Mouse (Mus musculus) ovary, postnatal 36 days (tissue): ENCODE results near the gene Gjc1.

Experiments used
- DNase-seq: peaks from one replicate; pipeline ENCODE4 v3.0.0; 2022; ENCODE audit warnings: low spot score, mixed read lengths

The Gjc1 gene

DNA sequence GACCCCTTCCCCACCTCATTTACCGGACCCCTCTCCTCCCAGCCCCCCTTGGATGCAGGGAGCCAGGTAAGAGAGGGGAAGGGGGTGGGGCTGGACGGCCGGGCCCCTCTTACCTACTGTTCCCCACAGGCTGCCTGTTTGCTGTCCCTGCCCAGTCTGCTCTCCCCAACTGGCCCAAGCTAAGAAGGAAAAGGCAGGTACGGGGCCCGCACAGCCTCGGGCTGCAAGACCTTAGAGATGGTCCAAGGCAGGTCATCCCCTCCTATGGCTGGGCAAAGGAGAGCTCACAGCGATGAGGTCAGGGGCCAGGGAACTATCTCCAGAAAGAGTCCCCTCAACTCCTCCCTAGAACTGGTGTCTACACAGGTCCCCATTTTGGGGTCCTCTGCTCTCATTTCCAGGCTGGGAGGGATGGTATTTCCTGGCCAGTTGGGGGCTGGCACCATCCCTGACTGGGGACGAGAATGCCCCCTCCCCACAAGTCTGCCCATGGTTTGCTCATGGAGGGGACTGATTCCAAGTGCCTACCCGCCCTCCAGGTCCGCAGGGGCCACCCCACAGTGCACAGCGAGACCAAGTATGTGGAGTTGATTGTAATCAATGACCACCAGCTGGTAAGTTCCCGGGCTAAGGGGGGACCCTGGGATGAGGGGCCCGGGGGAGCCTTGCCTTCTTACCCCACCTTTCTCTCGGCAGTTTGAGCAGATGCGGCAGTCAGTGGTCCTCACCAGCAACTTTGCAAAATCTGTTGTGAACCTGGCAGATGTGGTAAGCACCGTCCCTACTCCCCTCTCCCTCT, 47.4 kb downstream of the Gjc1 start:
- no peak for DNase-seq

DNA sequence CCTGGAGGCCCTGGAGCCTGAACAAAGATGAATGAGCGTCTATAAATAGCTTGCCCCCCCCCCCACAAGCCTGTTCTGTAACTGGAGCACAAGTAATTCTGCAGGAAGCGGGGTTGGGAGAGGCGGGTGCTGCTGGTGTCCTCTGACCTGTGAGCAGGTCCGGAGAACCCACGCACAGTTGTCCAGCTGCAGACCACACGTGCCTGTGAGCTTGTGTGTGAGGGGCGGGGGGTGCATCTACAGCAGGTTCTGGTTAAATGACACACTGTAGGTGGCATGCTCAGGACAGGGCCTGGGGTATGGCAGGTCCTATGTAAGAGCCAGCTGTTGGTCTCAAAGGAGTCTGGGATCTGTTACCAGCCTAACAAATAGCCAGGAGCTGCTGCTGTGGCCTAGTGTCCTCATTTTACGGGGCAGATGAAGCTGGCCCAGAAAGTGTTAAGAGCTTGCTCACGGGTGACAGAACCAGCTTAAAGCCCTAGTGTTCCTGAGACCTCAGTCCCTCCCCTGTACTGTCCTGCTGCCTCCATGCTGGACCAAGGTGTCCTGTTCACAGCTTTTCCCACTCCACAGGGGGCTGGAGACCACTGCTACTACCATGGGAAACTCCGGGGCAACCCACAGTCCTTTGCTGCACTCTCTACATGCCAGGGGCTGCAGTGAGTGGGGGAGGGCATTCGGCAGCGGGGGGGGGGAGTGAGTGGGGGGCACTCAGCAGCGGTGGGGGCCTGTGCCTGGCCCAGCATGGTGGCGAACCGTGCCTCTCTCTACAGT, 48.7 kb downstream of the Gjc1 start:
- no peak for DNase-seq

DNA sequence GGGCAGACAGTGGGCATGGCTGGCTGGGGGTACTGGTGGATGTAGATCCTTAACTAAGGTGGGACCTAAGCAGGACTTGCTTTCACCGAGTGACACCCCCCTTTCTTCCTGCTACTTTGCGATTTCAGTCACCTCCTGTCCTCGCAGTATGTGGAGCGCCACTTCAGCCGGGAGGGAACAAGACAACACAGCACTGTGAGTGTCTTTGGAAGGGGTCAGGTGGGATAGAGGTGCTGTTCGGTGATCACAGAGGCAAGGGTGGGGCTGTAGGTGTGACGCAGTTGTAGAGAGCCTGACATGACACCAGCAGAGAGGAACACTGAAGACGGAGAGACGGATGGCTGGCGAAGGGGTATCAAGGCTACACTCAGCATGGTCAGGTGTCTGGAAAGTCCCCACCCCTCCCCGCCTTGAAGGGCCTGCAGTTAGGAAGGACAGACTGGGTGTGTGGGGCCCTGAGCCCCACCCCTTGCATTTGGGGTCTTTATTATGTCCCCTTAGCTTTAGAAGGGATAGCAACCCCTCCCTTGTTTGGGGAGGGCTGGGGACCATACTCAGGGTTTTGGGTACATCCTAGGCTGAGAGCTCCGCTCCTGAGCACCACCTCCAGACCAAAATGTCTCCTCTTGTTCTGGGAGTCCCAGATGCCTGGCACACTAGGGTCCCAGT, 49.4 kb downstream of the Gjc1 start:
- DNase-seq = no peak

- no peak for DNase-seq
These were observed 50.4 kb downstream of the Gjc1 start for GRCm38 (mm10) chr11:102769141-102769540.

DNA sequence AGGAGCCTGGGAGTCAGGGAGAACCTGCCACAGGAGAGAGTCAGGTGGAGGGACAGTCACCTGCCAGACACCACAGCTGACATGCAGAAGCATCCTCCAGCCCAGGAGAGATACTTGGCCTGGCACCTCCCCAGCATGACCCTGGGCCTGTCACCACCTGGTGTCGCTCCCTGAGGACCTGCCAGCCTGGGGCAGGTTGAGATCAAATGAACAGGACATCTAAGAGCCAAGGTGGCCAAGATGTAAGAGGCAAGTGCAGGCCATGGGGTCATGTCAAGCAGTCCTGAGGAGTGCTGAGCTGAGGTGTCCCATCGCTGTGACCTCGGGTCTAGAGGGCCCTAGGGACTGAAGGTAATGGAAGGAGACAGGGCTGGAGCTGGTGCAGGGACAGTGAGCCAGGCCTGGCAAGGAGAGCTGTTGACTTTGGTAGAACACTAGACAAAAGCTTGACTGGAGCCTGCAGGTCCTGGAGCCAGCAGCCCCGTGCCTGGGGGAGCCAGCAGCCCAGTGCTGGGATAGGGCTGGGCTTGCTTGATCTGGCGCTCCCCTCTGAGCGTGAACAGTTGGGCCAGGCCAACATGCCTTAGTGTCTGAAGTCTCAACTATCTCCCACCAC, 52.3 kb downstream of the Gjc1 start:
- no peak for DNase-seq

DNA sequence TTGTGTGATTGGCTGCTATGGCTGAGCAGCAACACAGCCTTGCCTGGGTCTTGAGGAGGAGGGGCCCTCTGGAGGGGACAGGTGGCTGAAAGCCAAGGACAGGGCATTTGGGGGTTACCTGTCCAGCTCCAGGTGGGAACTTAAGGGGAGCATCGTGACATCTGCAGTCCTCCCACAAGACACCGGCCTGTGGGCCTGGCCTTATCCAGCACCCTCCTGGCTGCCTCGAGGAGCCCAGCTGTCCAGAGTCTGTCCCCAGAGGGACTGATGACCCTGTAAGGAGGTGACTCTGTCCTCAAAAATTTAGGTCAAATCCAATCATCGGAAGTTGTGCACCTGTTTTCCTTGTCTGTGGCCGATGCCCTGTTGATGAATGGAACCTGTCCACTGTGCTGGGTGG, 54.1 kb downstream of the Gjc1 start:
- no peak for DNase-seq

DNA sequence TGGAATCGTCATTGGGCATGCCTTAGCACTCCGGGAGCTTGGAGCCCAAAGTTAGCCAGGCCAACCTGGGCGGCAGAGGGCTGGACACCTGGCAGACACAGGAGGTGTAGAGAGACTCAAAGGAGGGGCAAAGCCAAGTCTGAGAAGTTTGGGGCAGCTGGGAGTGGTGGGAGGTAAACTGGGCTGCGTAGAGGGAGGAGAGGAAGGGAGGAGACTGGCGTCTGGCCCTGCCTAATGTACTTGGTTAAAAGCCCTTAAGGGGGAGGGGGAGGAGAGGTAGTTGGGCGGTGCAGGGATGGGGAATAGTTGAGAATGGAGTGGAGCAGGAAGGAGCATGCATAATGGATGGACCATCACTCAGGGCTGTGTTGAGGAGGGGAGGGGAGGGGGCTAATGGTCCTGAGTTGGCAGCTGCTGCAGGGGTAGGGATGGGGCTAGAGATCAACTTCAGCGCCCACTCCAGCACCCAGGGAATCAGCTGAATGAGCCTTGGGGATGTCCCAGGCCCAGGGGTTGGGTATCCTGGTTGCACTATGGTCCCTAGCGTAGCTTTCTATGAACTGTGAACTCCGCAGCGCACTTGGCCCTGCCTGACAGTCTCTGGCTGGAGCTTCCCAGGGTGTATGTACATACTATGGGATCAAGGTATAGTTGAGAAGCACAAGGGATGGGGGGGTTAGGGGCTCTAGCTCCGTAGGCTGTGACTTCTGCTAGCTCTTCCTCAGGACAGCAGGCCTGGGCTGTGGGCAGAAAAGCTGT, 56.3 kb downstream of the Gjc1 start:
- DNase-seq = no peak

GRCm38 (mm10) chr11:102762248-102762647, 57.3 kb downstream of the Gjc1 start:
- no peak for DNase-seq

- no peak for DNase-seq
These were observed 57.9 kb downstream of the Gjc1 start, which contains the start of gene Adam11 for GRCm38 (mm10) chr11:102761309-102762210. Gene Adam11 (plus strand): TSS chr11:102761439.

DNA sequence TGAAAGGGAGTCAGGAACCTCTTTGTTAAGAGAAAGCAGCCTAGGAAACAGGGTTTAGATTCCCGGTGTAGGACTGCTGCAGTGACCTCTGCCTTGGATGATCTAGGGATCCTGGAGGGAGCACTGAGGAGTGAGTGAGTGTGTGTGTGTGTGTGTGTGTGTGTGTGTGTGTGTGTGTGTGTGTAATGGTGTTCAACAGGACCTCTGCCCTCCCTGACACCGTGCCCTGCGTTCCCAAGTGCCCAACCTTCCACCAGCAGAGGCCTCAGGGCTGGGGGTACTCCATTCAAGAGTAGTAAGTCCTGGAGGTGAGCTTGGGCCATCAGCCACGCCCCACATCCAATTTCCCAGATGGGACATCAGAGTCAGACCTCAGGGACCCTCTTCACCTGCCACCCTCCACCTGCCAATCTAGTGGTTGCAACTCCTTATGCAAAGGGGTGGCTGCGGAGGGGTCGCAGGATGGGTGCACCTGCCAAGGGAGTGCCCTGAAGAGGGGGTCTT, 58.6 kb downstream of the Gjc1 start:
- no peak for DNase-seq

- no peak for DNase-seq
These were observed 60.5 kb downstream of the Gjc1 start for GRCm38 (mm10) chr11:102758977-102759376.

DNA sequence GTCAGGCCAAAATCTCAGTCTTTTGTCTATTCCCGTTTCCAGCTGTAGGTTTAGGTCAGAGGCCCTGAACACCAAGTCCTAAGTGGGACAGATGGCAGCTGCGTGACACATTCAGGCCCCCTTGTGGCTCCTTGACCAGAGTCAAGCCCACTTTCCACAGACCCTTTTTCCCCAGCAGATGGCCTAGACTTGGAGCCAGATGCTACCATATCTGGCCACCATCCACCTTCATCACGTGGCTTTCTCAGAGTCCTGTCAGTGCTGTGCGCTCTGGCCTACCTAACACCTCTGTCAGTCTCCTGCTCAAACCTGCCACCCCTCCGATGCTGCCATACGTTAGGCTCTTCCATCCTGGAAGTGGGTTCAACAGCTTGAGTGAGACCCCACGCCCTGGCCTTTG, 64.1 kb downstream of the Gjc1 start:
- DNase-seq = no peak

DNA sequence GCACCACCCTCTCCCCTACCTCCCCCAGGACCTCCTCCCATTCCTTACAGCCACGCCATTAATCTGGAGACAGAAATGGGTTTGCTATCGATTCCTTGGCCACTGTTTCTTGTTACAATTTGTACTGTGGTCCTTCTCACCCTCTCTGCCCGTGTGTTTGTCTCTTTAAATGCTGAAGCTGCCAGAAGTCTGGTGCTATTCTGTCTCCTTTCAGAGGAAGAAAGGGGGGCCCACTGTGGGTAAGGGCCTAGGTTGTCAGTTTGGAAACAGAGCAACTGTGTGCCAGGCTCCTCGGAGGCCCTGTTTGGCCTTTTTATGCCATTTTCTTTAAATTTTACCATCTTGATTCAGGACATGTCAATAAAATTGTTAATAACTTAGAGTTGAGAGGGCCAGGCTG, 65.1 kb downstream of the Gjc1 start:
- no peak for DNase-seq

DNA sequence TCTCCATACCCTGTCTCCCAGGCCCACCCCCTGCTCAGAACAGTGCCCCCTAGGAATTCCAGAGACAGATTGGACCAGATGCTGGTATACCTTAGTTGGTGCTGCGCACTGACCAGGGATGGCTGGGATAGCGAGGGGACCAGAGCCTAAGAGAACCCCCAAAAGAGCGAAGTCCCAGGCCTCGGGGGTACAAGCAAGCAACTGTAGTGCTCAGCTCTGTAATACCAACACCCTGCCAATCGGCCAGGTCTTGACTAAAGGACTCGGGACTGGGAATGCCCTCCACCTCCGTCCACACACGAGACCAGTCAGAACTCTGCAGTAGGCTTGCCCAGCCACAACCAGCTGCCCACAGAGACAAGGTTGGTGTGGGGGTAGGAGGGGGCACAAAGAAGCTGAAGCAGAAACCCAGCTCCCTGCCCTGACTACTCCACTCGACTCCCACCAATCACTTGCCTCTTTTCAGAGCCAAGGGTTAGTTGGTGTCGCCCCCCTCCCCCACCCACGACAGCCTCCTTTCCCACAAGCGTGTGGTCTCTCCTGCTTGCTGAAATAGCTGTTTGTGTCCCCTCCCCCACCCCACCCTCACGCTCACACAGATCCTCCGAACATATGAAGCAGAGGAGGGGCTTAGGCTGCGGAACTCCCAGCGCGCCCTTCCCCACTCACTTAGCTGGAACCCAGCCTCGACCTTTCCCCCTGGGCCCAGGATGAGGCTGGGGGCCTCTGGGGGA, 65.7 kb downstream of the Gjc1 start:
- no peak for DNase-seq

DNA sequence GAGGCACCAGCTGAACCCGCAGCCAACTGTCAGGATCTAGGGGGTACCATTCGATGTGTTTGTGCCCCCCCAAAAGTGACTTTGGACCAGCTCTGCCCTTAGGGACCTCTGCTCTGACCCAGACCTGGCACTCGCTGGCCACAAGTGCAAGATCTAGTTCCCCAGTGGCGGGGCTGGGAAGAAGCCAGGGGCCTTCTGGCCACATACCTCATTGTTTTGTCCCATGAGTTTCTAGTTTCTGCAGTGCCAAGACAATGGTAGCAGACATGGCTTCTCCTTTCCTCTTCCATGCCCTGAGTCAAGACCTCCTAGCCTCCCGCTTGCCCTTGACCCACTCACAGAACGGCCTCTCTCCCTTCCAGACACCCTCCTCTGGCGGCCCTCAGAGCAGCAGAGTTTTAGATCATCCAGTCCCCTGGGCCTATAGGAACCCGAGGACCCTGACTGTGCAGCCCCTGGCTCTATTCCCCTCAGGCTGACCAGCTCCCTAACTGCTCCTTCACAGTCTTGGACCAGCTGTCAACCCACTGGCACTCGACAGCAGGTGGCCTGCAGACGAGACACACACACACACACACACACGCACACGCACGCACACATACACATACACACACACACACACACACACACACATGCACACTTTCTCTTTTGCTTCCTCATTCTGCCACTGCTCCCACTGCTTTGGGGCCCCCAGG, 66.5 kb downstream of the Gjc1 start:
- no peak for DNase-seq

GRCm38 (mm10) chr11:102749712-102750111, 69.8 kb downstream of the Gjc1 start:
- DNase-seq = no peak
